Mouse (Mus musculus) E14TG2a.4 (cell line): ENCODE measurements around the gene Exosc8.
A peak's percentile ranks its signal among the peaks of the same experiment; 100 is the strongest.

ENCODE experiments used
- H3K27me3 ChIP-seq: 2 replicates; pipeline ENCODE4 v1.6.1; 2014; ENCODE audit warnings: low read length, control low read depth; ENCODE audit not compliant: insufficient read depth
- H3K36me3 ChIP-seq: 2 replicates; pipeline ENCODE4 v1.6.1; 2014; ENCODE audit warnings: low read length, control low read depth; ENCODE audit not compliant: insufficient read depth
- H3K4me1 ChIP-seq: replicated peaks from 2 replicates; pipeline ENCODE4 v1.6.1; 2014; ENCODE audit warnings: low read depth, low read length, control low read depth
- H3K4me3 ChIP-seq: replicated peaks from 2 replicates; pipeline ENCODE4 v1.5.1; 2014; ENCODE audit warnings: mild to moderate bottlenecking, low read length
- H3K9me3 ChIP-seq: 2 replicates; pipeline ENCODE4 v1.6.1; 2014; ENCODE audit warnings: low read length, control low read depth
- CTCF ChIP-seq: conservative IDR thresholded peaks from 2 replicates; pipeline ENCODE4 v1.5.1; 2014; ENCODE audit warnings: low read length
- NANOG ChIP-seq: IDR thresholded peaks from 2 replicates; pipeline ENCODE4 v1.6.1; 2014; ENCODE audit warnings: borderline replicate concordance, low read length, mixed read lengths
- POU5F1 ChIP-seq: IDR thresholded peaks from 2 replicates; pipeline ENCODE4 v1.6.1; 2014; ENCODE audit warnings: low read length, borderline replicate concordance

Exosc8 gene

GRCm38 (mm10) chr3:54745799-54746198 lies 10.6 kb upstream of the Exosc8 start:
- peaks cover 97% of the 10 kb centered on the region for H3K36me3 ChIP-seq
- peak; percentile 57 for TF ChIP-seq CTCF
- TF ChIP-seq NANOG, result no peak
- TF ChIP-seq POU5F1, result no peak
- H3K4me1 ChIP-seq, result peaks cover 38% of the 10 kb centered on the region
- H3K4me3 ChIP-seq, result peak overlapping the region; percentile 44
- H3K9me3 ChIP-seq, result no peaks in the 10 kb centered on the region
- no peaks in the 10 kb centered on the region for H3K27me3 ChIP-seq

- Histone ChIP-seq H3K36me3 (peaks cover 84% of the 10 kb centered on the region), H3K9me3 (no peaks in the 10 kb centered on the region), H3K27me3 (no peaks in the 10 kb centered on the region), H3K4me1 (peaks cover 36% of the 10 kb centered on the region), H3K4me3 (no peak overlapping the region)
- TF ChIP-seq NANOG (no peak), CTCF (no peak), POU5F1 (no peak)
Measured at GRCm38 (mm10) chr3:54741965-54742364, 6.8 kb upstream of the Exosc8 start.

GRCm38 (mm10) chr3:54737317-54737716 lies 2.1 kb upstream of the Exosc8 start:
- Histone ChIP-seq H3K4me3 (no peak overlapping the region), H3K9me3 (no peaks in the 10 kb centered on the region), H3K27me3 (no peaks in the 10 kb centered on the region), H3K4me1 (peaks cover 22% of the 10 kb centered on the region), H3K36me3 (peaks cover 52% of the 10 kb centered on the region)
- TF ChIP-seq POU5F1, result no peak
- no peak for TF ChIP-seq CTCF
- TF ChIP-seq NANOG, result no peak

GRCm38 (mm10) chr3:54736101-54736927 lies 1.1 kb upstream of the Exosc8 start:
- Histone ChIP-seq H3K27me3 (no peaks in the 10 kb centered on the region), H3K4me3 (peak overlapping the region; percentile 95), H3K36me3 (peaks cover 52% of the 10 kb centered on the region), H3K4me1 (peaks cover 22% of the 10 kb centered on the region), H3K9me3 (no peaks in the 10 kb centered on the region)
- TF ChIP-seq POU5F1 (no peak), NANOG (no peak), CTCF (no peak)

- H3K4me3 ChIP-seq, result peak overlapping the region; percentile 95
- peaks cover 54% of the 10 kb centered on the region for H3K36me3 ChIP-seq
- peaks cover 22% of the 10 kb centered on the region for H3K4me1 ChIP-seq
Measured at GRCm38 (mm10) chr3:54734411-54735246, 564 bp downstream of the Exosc8 start.

GRCm38 (mm10) chr3:54732371-54732770 lies 2.8 kb downstream of the Exosc8 start:
- H3K4me3 ChIP-seq, result no peak overlapping the region
- H3K36me3 ChIP-seq, result peaks cover 62% of the 10 kb centered on the region
- no peaks in the 10 kb centered on the region for H3K9me3 ChIP-seq
- TF ChIP-seq CTCF, result no peak
- TF ChIP-seq NANOG, result no peak
- no peak for TF ChIP-seq POU5F1
- no peaks in the 10 kb centered on the region for H3K27me3 ChIP-seq
- H3K4me1 ChIP-seq, result peaks cover 27% of the 10 kb centered on the region

More at GRCm38 (mm10) chr3:54734411-54735246, 564 bp downstream of the Exosc8 start:
- TF ChIP-seq CTCF (no peak), NANOG (no peak), POU5F1 (no peak)
- Histone ChIP-seq H3K9me3 (no peaks in the 10 kb centered on the region), H3K27me3 (no peaks in the 10 kb centered on the region)

- Histone ChIP-seq H3K4me1 (peaks cover 22% of the 10 kb centered on the region), H3K27me3 (no peaks in the 10 kb centered on the region), H3K36me3 (peaks cover 69% of the 10 kb centered on the region), H3K9me3 (no peaks in the 10 kb centered on the region), H3K4me3 (no peak overlapping the region)
- TF ChIP-seq POU5F1, result no peak
Measured at GRCm38 (mm10) chr3:54731626-54732150, 3.5 kb downstream of the Exosc8 start.

GRCm38 (mm10) chr3:54728100-54728499 lies 7.1 kb downstream of the Exosc8 start:
- no peaks in the 10 kb centered on the region for H3K9me3 ChIP-seq
- no peak overlapping the region for H3K4me3 ChIP-seq
- H3K36me3 ChIP-seq, result peaks cover 92% of the 10 kb centered on the region
- peaks cover 28% of the 10 kb centered on the region for H3K4me1 ChIP-seq
- TF ChIP-seq NANOG (no peak), CTCF (no peak), POU5F1 (no peak)
- no peaks in the 10 kb centered on the region for H3K27me3 ChIP-seq
